Mouse (Mus musculus) kidney, embryonic 15.5 days (tissue): ENCODE results near the gene Rgsl1. TPM values are rescaled to one million over a fixed set of nuclear protein-coding genes. Genes with fewer than 3 reads are reported as not detected.

ENCODE experiments used
- ATAC-seq: fragments of 200-750 bp; cut with Nextera tagmentation; replicated peaks from 2 replicates; pipeline ENCODE4 v1.8.0; 2017; ENCODE audit warnings: moderate TSS enrichment; ENCODE audit not compliant: low FRiP score
- H3K27ac ChIP-seq: fragments of 300-500 bp; sonication (generic); 2 replicates; pipeline ENCODE4 v1.5.1; 2015; ENCODE audit warnings: mild to moderate bottlenecking, inconsistent platforms
- H3K27me3 ChIP-seq: fragments of 300-500 bp; sonication (generic); 2 replicates; pipeline ENCODE4 v1.6.1; 2015; ENCODE audit warnings: inconsistent platforms
- H3K36me3 ChIP-seq: fragments of 300-500 bp; sonication (generic); 2 replicates; pipeline ENCODE4 v1.6.1; 2015; ENCODE audit warnings: inconsistent platforms
- H3K4me1 ChIP-seq: fragments of 300-500 bp; sonication (generic); 2 replicates; pipeline ENCODE4 v1.6.1; 2015; ENCODE audit warnings: inconsistent platforms
- H3K4me2 ChIP-seq: fragments of 300-500 bp; sonication (generic); 2 replicates; pipeline ENCODE4 v1.6.1; 2015; ENCODE audit warnings: moderate library complexity, mild to moderate bottlenecking, inconsistent platforms
- H3K4me3 ChIP-seq: fragments of 300-500 bp; sonication (generic); replicated peaks from 2 replicates; pipeline ENCODE4 v1.5.1; 2015; ENCODE audit warnings: mild to moderate bottlenecking, inconsistent platforms
- H3K9ac ChIP-seq: fragments of 300-500 bp; sonication (generic); 2 replicates; pipeline ENCODE4 v1.6.1; 2015; ENCODE audit warnings: mild to moderate bottlenecking, inconsistent platforms
- H3K9me3 ChIP-seq: fragments of 300-500 bp; sonication (generic); replicated peaks from 2 replicates; pipeline ENCODE4 v1.6.1; 2016; ENCODE audit warnings: inconsistent platforms
- WGBS: fragments of 180-500 bp; shearing (Covaris S2); methylation state at CpG from one replicate; pipeline ENCODE4 v1.1.7; 2015; ENCODE audit warnings: mixed read lengths; 5-methylcytosine and 5-hydroxymethylcytosine counted together
- polyA plus RNA-seq: library from polyadenylated mRNA; unstranded; fragments of >200 nt; fragmentation: Nextera tagmentation; extraction: Ambion mirVana; gene quantifications from 2 replicates; pipeline ENCODE4 v1.2.1, GENCODE M21; 2015

Rgsl1 gene
- polyA plus RNA-seq, 1 experiment from 2014 or later, result not detected

GRCm38 (mm10) chr1:153736096-153736495 lies 107.8 kb downstream of the Rgsl1 start:
- Histone ChIP-seq H3K9ac (no peak overlapping the region), H3K9me3 (no peaks in the 10 kb centered on the region), H3K36me3 (no peaks in the 10 kb centered on the region), H3K4me3 (no peak overlapping the region), H3K27me3 (peaks cover 45% of the 10 kb centered on the region), H3K4me1 (peaks cover 23% of the 10 kb centered on the region), H3K27ac (no peak overlapping the region), H3K4me2 (no peak overlapping the region)
- 71% methylated on average over 6 of the region's 6 CpGs for WGBS
- ATAC-seq, result no peak

- Histone ChIP-seq H3K4me3 (no peak overlapping the region), H3K36me3 (no peaks in the 10 kb centered on the region), H3K27me3 (peaks cover 35% of the 10 kb centered on the region), H3K4me1 (peaks cover 12% of the 10 kb centered on the region), H3K9ac (no peak overlapping the region), H3K4me2 (no peak overlapping the region), H3K9me3 (no peaks in the 10 kb centered on the region), H3K27ac (no peak overlapping the region)
- ATAC-seq, result no peak
- WGBS, result 83% methylated on average over 4 of the region's 4 CpGs
Observed at GRCm38 (mm10) chr1:153734866-153735265, 109.1 kb downstream of the Rgsl1 start.

- ATAC-seq, result no peak
- Histone ChIP-seq H3K9me3 (no peaks in the 10 kb centered on the region), H3K27me3 (peaks cover 21% of the 10 kb centered on the region), H3K36me3 (no peaks in the 10 kb centered on the region), H3K4me2 (no peak overlapping the region), H3K4me1 (peaks cover 6% of the 10 kb centered on the region), H3K27ac (no peak overlapping the region), H3K4me3 (no peak overlapping the region), H3K9ac (no peak overlapping the region)
- WGBS, result 60% methylated on average over 9 of the region's 9 CpGs
Observed at GRCm38 (mm10) chr1:153733181-153733580, 110.8 kb downstream of the Rgsl1 start.

- 0 out of 2 replicates have a peak, but pooled peaks have one; percentile 29 for ATAC-seq
- Histone ChIP-seq H3K9ac (no peak overlapping the region), H3K9me3 (no peaks in the 10 kb centered on the region), H3K27ac (0 out of 2 replicates have a peak overlapping the region, but pooled peaks have one; percentile 11), H3K4me2 (no peak overlapping the region), H3K27me3 (peaks cover 4% of the 10 kb centered on the region; the same call in 1 of the 2 replicates), H3K36me3 (no peaks in the 10 kb centered on the region), H3K4me1 (peaks cover 6% of the 10 kb centered on the region), H3K4me3 (no peak overlapping the region)
- 56% methylated on average over 3 of the region's 3 CpGs for WGBS
Observed at GRCm38 (mm10) chr1:153730671-153731070, 113.3 kb downstream of the Rgsl1 start.

GRCm38 (mm10) chr1:153729806-153730205 lies 114.1 kb downstream of the Rgsl1 start:
- no peak overlapping the region for H3K4me2 ChIP-seq
- H3K27me3 ChIP-seq, result no peaks in the 10 kb centered on the region
- peaks cover 6% of the 10 kb centered on the region for H3K4me1 ChIP-seq
- ATAC-seq, result no peak
- no peaks in the 10 kb centered on the region for H3K9me3 ChIP-seq
- no peak overlapping the region for H3K27ac ChIP-seq
- no peak overlapping the region for H3K9ac ChIP-seq
- WGBS, result 39% methylated on average over 2 of the region's 2 CpGs
- H3K4me3 ChIP-seq, result no peak overlapping the region
- H3K36me3 ChIP-seq, result no peaks in the 10 kb centered on the region

Other genes with a start within 250 kb of the Rgsl1 start
- 0.10 and 0.14 TPM in 2 replicates for gene Rgs8, start 191.1 kb downstream of the Rgsl1 start, polyA plus RNA-seq
- 4.7 and 4.9 TPM in 2 replicates for gene Rgs16, start 103.8 kb downstream of the Rgsl1 start, polyA plus RNA-seq
- gene Rnasel, start 94.7 kb downstream of the Rgsl1 start, polyA plus RNA-seq, result 10.4 and 11.6 TPM in 2 replicates
- 0.37 and 0.47 TPM in 2 replicates for gene Teddm1b, start 30.2 kb upstream of the Rgsl1 start, polyA plus RNA-seq
- not detected in 2 replicates for gene Teddm1a, start 47.6 kb upstream of the Rgsl1 start, polyA plus RNA-seq
- gene Glul, start 55.8 kb upstream of the Rgsl1 start, polyA plus RNA-seq, result 130 and 142 TPM in 2 replicates
- gene Teddm2, start 56.1 kb upstream of the Rgsl1 start, polyA plus RNA-seq, result 0.45 and 0.62 TPM in 2 replicates